Mouse (Mus musculus) testis, adult 2 months (tissue): ENCODE measurements around the gene Mrpl33. TPM values are rescaled to one million over a fixed set of nuclear protein-coding genes. Genes with fewer than 3 reads are reported as not detected.

ENCODE experiments used
- H3K27ac ChIP-seq: fragments of 200-500 bp; 2 replicates; pipeline ENCODE4 v1.5.1; 2012; ENCODE audit warnings: low read depth, low read length; ENCODE audit not compliant: control insufficient read depth, insufficient read depth
- H3K27me3 ChIP-seq: fragments of 200-500 bp; 2 replicates; pipeline ENCODE4 v1.6.1; 2012; ENCODE audit warnings: mild to moderate bottlenecking, low read length, moderate library complexity; ENCODE audit not compliant: control insufficient read depth, insufficient read depth
- H3K36me3 ChIP-seq: fragments of 200-500 bp; 2 replicates; pipeline ENCODE4 v1.6.1; 2012; ENCODE audit warnings: mild to moderate bottlenecking, low read length; ENCODE audit not compliant: control insufficient read depth, insufficient read depth
- H3K4me1 ChIP-seq: fragments of 200-500 bp; 2 replicates; pipeline ENCODE4 v1.6.1; 2012; ENCODE audit warnings: low read length; ENCODE audit not compliant: control insufficient read depth, insufficient read depth
- H3K4me3 ChIP-seq: fragments of 200-500 bp; 2 replicates; pipeline ENCODE4 v1.5.1; 2012; ENCODE audit warnings: low read depth, mild to moderate bottlenecking, low read length, moderate library complexity, mixed read lengths; ENCODE audit not compliant: control insufficient read depth
- CTCF ChIP-seq: fragments of 200-500 bp; IDR thresholded peaks from 2 replicates; pipeline ENCODE4 v1.5.1; 2012; ENCODE audit warnings: low read depth, mild to moderate bottlenecking, inconsistent platforms, low read length, moderate library complexity; ENCODE audit not compliant: control insufficient read depth, insufficient read depth, insufficient replicate concordance
- POLR2A ChIP-seq: fragments of 200-500 bp; IDR thresholded peaks from 2 replicates; pipeline ENCODE4 v1.6.1; 2012; ENCODE audit warnings: low read depth, mild to moderate bottlenecking, inconsistent platforms, low read length, moderate library complexity; ENCODE audit not compliant: control insufficient read depth
- polyA plus RNA-seq: library from polyadenylated mRNA; depleted of rRNA; stranded (reverse); fragments of >200 nt; gene quantifications from 2 replicates; pipeline ENCODE4 v1.2.3, GENCODE M21; 2012; rRNA removed

Gene Mrpl33
- polyA plus RNA-seq, 1 experiment, result 22.5 TPM

- no peak overlapping the region for H3K4me3 ChIP-seq
- no peak overlapping the region for H3K27ac ChIP-seq
- TF ChIP-seq POLR2A (no peak), CTCF (no peak)
- no peaks in the 10 kb centered on the region for H3K27me3 ChIP-seq
- no peaks in the 10 kb centered on the region for H3K4me1 ChIP-seq
- H3K36me3 ChIP-seq, result no peaks in the 10 kb centered on the region
These were observed 117.1 kb downstream of the Mrpl33 start for GRCm38 (mm10) chr5:31713841-31714264.

Other genes starting within 250 kb of the Mrpl33 start
- 9.1 and 9.2 TPM in 2 replicates for gene Zfp512, start 144.5 kb upstream of the Mrpl33 start, polyA plus RNA-seq
- 4.9 and 5.4 TPM in 2 replicates for gene 4930548H24Rik, start 111.2 kb upstream of the Mrpl33 start, polyA plus RNA-seq
- gene Gpn1, start 102.2 kb upstream of the Mrpl33 start, polyA plus RNA-seq, result 13.3 and 15.7 TPM in 2 replicates
- 15.1 and 16.9 TPM in 2 replicates for gene Slc4a1ap, start 69.9 kb upstream of the Mrpl33 start, polyA plus RNA-seq
- gene Supt7l, start 69.1 kb upstream of the Mrpl33 start, polyA plus RNA-seq, result 5.9 and 6.4 TPM in 2 replicates
- gene Rbks, start 100.7 kb downstream of the Mrpl33 start, polyA plus RNA-seq, result 17.8 and 19.4 TPM in 2 replicates
- gene Babam2, start 100.7 kb downstream of the Mrpl33 start, polyA plus RNA-seq, result 38.5 and 39.6 TPM in 2 replicates